Mouse (Mus musculus) heart, postnatal 25 days (tissue): Measurements from ENCODE around the gene Tubb1. TPM values are rescaled to one million over a fixed set of nuclear protein-coding genes. Genes with fewer than 3 reads are reported as not detected.

ENCODE experiments used
- DNase-seq: peaks from one replicate; pipeline ENCODE4 v3.0.0; 2022; ENCODE audit warnings: low spot score
- intact Hi-C: fragments of 180-260 bp; cut with DNase I; formaldehyde crosslinking; loops from one replicate; pipeline ENCODE4 v1.15.1; 2025
- total RNA-seq, 2 experiments: library from RNA; stranded (reverse); gene quantifications; 2 replicates each; pipeline ENCODE4 v1.2.3; 2021

The Tubb1 gene
- total RNA-seq, 2 experiments from 2014 or later: 3.0 to 5.8 TPM

GRCm38 (mm10) chr2:174441898-174442297, 8.6 kb upstream of the Tubb1 start:
- DNase-seq: no peak
- intact Hi-C loops: no loop called here

- no peak for DNase-seq
- intact Hi-C loops: no loop called here
Observed at GRCm38 (mm10) chr2:174442460-174442859, 8.0 kb upstream of the Tubb1 start.

GRCm38 (mm10) chr2:174443046-174443445, 7.4 kb upstream of the Tubb1 start:
- intact Hi-C loops: no loop called here
- DNase-seq: no peak

GRCm38 (mm10) chr2:174444359-174444758, 6.1 kb upstream of the Tubb1 start:
- no peak for DNase-seq
- intact Hi-C loops: no loop called here

GRCm38 (mm10) chr2:174445018-174445417, 5.5 kb upstream of the Tubb1 start:
- intact Hi-C loops: no loop called here
- no peak for DNase-seq

GRCm38 (mm10) chr2:174446492-174446891, 4.0 kb upstream of the Tubb1 start:
- no peak for DNase-seq
- intact Hi-C loops: no loop called here

GRCm38 (mm10) chr2:174446905-174447304, 3.6 kb upstream of the Tubb1 start:
- DNase-seq: no peak
- intact Hi-C loops: no loop called here

- intact Hi-C loops: no loop called here
- no peak for DNase-seq
Observed at GRCm38 (mm10) chr2:174448405-174448804, 2.1 kb upstream of the Tubb1 start.

GRCm38 (mm10) chr2:174453681-174454080, 3.2 kb downstream of the Tubb1 start:
- intact Hi-C loops: loop anchor here (1.0 kb wide), 1 partner anchor 141 kb away; no protein-coding TSS in a partner anchor
- no peak for DNase-seq

GRCm38 (mm10) chr2:174459365-174459764, 8.9 kb downstream of the Tubb1 start:
- DNase-seq: no peak
- intact Hi-C loops: no loop called here

GRCm38 (mm10) chr2:174463370-174463769, 12.9 kb downstream of the Tubb1 start:
- no peak for DNase-seq
- intact Hi-C loops: loop anchor here (5.0 to 10.0 kb wide), 2 partner anchors 136 to 389 kb away; partner anchors contain the start of gene Stx16

GRCm38 (mm10) chr2:174463789-174464523, 13.5 kb downstream of the Tubb1 start, which contains the start of gene Atp5e:
Gene Atp5e, minus strand, starts transcription at chr2:174464105.
- peak; percentile 93 for DNase-seq
- intact Hi-C loops: loop anchor here (5.0 to 10.0 kb wide), 2 partner anchors 137 to 389 kb away; partner anchors contain the start of gene Stx16

- intact Hi-C loops: loop anchor here (10.0 kb wide), 1 partner anchor 384 kb away; no protein-coding TSS in a partner anchor
- no peak for DNase-seq
Observed at GRCm38 (mm10) chr2:174470333-174470732, 19.8 kb downstream of the Tubb1 start.

GRCm38 (mm10) chr2:174470786-174471405, 20.4 kb downstream of the Tubb1 start:
- intact Hi-C loops: loop anchor here (10.0 kb wide), 1 partner anchor 384 kb away; no protein-coding TSS in a partner anchor
- DNase-seq: no peak

GRCm38 (mm10) chr2:174472407-174472806, 21.9 kb downstream of the Tubb1 start:
- no peak for DNase-seq
- intact Hi-C loops: loop anchor here (10.0 kb wide), 1 partner anchor 382 kb away; no protein-coding TSS in a partner anchor

- intact Hi-C loops: loop anchor here (10.0 kb wide), 1 partner anchor 382 kb away; no protein-coding TSS in a partner anchor
- DNase-seq: peak; percentile 98
Observed at GRCm38 (mm10) chr2:174472818-174473549, 22.5 kb downstream of the Tubb1 start, which contains the start of gene Prelid3b. Gene Prelid3b, minus strand, starts transcription at chr2:174473081.

- no peak for DNase-seq
- intact Hi-C loops: loop anchor here (10.0 kb wide), 1 partner anchor 381 kb away; no protein-coding TSS in a partner anchor
Observed at GRCm38 (mm10) chr2:174473550-174473927, 23.0 kb downstream of the Tubb1 start.

- intact Hi-C loops: loop anchor here (10.0 kb wide), 1 partner anchor 377 kb away; no protein-coding TSS in a partner anchor
Observed at GRCm38 (mm10) chr2:174477543-174478319, 27.2 kb downstream of the Tubb1 start.

GRCm38 (mm10) chr2:174478746-174479145, 28.3 kb downstream of the Tubb1 start:
- DNase-seq: no peak
- intact Hi-C loops: loop anchor here (10.0 kb wide), 1 partner anchor 376 kb away; no protein-coding TSS in a partner anchor

More at GRCm38 (mm10) chr2:174477543-174478319, 27.2 kb downstream of the Tubb1 start:
- no peak for DNase-seq
